Mouse (Mus musculus) heart, adult 9 months (tissue): Measurements from ENCODE around the gene Synj1.

Source experiments
- DNase-seq, 2 experiments: peaks; one replicate each; pipeline ENCODE4 v3.0.0; 2022; ENCODE audit warnings: low spot score in 2 of 2

The Synj1 gene

GRCm38 (mm10) chr16:90892081-90892480 lies 119.0 kb downstream of the Synj1 start:
- DNase-seq, result no peak

- DNase-seq, result peak; percentile 22 to 59
Observed at GRCm38 (mm10) chr16:90891601-90892000, 119.5 kb downstream of the Synj1 start.

GRCm38 (mm10) chr16:90890683-90891082 lies 120.4 kb downstream of the Synj1 start:
- DNase-seq, result no peak
